Mouse (Mus musculus) cerebellum, postnatal 4 days (tissue): Measurements from ENCODE around the gene Spint2.
A peak's percentile ranks its signal among the peaks of the same experiment; 100 is the strongest.

Source experiments
- DNase-seq, 2 experiments: peaks; one replicate each; pipeline ENCODE4 v3.0.0; 2022; ENCODE audit warnings: low spot score in 2 of 2, mixed read lengths in 1 of 2

Gene Spint2

DNA sequence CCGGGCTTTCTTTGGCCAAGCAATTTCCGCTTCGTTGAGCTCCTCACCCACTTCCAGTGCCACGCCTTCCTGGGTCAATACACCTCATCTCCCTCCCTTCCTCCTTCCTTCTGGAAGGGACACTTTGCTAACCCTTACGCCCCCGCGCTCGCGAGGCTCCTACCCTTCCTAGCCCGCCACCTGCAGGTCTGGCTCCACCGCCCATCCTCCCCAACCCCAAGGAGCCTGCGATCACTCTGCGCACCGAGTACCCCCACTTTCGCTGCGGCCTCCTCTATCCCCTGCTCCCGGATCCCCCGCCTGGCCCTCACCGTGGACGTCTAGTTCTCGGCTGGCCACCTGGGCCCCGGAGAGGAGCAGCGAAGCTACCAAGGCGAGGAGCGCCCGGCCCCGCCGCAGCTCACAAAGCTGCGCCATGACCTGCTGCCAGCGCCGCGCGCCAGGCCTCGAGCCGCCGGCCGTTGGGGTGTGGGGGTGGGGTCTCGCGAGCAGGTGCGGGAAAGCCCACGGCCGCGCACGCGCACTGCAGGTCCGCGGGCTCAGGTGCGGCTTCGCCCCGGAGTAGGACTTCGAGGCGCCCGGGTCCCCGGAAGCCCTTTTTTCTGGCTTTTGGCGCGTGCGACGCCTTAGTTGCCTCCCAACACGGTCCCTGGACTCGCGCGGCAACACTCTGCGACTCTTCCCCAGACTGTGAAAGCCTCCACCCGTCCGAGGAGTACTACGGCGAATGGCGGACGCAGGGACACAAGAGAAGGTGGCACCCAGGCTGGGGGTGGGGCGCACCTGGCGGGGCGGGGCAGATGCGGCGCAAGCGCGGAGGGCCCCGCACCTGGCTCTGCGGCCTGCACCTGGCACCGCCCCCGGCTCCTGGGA lies at the start of gene Spint2:
Spint2 (minus strand) TSS at position 712 of the 873 bp plus-strand sequence.
- peak in 1 of 2 experiments; percentile 62 for DNase-seq

DNA sequence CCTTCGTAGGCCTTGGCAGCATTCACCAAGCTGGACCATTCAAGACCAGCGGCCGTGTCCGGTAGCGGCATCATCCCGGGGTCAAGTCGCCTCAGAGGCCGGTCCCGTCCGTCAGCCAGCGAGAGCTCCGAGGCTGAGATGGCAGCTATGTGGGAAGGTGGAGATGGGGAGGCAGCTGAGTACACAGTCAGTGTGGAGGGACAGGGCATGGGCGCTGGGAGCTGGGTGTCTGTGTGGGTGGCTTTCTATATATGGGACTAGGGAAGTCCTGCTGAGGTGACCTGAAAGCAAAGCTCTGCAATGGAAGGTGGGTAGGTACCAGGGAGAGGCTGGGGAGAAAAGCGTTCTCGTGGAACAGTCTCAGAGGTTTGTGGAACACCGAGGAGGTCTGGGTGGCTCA lies 47.3 kb upstream of the Spint2 start:
- DNase-seq, result no peak

GRCm38 (mm10) chr7:29327087-29327486 lies 45.4 kb upstream of the Spint2 start:
- no peak for DNase-seq

DNA sequence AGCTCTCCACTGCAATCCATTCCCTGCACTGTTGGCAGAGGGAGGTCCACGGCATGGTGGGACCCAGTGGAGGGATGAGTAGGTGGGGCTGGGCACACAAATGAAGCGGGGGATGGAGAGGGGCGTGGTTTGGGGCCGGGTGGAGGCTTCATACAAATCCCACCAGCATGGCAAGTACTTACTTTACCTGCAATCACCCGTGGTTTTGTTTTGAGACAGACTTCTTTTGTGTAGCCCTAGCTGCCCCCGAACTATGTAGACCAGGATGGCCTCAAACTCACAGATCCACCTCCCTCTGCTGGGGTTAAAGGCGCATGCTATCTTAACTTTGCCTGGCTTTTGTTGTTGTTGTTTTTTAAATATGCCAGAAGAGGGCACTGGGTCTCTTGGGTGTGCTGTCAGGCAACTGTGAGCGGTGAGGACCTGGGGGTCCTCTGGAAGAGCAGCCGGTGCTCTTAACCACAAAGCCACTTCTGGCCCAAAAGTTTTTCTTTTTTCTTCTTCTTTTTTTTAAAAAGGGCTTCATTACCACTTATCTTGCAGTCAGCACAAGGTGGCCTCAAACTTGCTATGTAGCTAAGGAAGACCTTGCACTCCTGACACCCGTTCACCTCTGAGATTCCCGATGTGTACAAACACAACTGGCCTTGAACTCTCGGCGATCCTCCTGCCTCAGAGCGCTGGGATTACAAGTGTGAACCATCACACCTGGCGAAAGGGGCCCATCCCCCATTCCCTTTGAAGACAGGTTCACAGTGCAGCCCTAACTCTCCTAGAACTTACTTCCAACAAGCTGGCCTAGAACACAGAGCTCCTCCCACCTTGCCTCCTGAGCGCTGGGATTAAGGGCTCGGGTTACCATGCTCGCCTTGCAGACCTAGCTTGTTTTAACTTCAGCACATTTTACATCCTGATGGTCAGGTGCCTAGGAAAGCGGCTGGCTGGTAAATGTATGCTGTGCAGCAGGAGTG lies 37.9 kb upstream of the Spint2 start:
- no peak for DNase-seq

DNA sequence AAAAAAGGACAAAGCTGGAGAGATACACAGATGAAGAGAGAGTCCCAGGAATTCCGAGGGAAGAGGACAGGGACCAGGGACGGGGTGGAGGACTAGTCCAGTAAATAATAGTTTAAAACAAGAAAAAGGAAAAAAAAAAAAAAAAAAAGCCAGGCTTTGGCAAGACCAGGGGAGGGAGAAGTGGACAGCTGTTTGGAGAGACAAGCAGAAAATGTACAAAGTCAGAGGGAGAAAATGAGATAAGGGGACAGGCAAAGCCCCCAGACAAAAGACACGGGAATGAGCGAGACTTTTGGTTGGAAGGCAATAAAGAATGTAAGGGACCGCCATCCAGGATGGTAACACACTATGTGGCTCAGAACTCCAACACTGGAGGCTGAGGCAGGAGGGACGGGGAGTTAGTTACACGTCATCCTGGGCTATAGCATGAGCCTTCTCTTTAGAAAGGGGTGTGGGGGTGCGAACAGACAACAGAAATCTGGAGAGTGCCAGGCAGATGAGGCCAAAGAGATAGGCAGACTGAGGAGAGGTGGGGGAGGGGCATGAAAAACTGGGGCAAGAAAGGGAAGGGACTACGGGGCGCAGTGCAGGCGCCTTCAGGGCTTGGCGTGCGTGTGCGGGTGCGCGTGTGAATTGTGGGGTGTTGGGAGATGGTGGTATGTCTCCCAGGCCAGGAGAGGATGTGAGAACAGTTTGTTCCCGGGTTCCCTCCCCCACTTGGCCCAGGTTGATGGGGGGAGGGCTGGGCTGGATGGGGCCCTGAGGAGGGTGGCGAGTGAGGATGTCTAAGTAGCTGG lies 36.6 kb upstream of the Spint2 start:
- no peak for DNase-seq

GRCm38 (mm10) chr7:29317558-29317957 lies 35.8 kb upstream of the Spint2 start:
- peak in 1 of 2 experiments; percentile 63 for DNase-seq

DNA sequence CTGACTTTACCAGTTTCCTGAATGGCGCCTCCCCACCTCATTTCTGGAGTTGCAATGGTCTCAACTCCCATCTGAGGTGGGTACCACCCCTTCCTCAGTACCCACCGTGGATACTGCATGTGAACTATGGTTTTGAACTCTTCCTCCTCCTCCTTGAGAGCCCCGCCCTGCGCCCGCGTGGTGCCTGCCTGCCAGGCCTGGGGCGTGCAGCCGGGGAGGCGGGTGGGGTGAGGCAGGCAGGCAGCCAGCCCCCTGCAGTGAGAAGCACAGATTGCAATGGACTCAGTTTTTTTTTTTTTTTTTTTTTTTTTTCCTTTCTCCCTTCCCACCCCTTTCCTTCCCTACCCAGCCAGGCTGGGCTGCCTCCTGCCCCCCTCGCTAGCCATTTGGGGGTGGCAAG lies 35.3 kb upstream of the Spint2 start:
- DNase-seq, result peak in 1 of 2 experiments; percentile 67

GRCm38 (mm10) chr7:29316137-29316734 lies 34.5 kb upstream of the Spint2 start:
- DNase-seq, result no peak

DNA sequence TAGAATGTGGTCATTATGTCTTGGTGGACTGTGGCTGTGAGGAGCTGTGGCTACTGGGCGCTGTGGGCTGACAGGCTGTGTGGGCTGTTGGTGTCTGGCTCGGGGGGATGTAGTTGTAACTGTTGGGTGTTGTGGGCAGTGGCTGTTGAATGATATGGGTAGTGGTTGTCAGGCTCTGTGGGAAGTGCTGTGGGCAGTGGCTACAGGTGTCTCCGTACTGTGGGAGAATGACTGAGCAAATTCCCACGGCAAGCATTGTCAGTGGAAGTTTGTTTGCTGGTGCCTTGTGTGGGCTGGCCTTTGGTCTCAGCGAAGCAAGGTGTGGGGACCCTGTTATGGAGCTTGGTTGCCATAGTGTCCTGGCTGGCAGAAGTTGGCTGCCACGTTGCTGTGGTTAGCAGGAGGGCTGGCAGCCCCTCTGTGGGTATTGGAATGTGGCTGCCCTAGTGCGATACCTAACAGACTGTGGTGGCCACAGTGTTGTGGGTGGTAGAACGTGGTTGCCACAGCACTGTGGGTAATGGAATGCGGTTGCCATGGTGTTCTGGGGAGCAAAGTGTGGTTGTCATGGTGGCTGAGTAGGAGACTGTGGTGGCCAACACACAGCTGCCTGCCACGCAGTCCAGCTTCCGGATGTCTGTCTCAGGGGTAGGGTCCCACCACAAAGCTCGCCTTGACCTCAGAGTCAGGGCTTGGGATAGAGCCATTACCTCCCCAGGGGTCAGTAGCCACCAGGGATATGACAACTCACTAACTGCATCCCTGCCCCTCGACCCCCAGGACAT lies 33.3 kb upstream of the Spint2 start:
- DNase-seq, result no peak

- no peak for DNase-seq
These were observed 32.0 kb upstream of the Spint2 start for GRCm38 (mm10) chr7:29313572-29314261.

GRCm38 (mm10) chr7:29313051-29313450 lies 31.3 kb upstream of the Spint2 start:
- no peak for DNase-seq

DNA sequence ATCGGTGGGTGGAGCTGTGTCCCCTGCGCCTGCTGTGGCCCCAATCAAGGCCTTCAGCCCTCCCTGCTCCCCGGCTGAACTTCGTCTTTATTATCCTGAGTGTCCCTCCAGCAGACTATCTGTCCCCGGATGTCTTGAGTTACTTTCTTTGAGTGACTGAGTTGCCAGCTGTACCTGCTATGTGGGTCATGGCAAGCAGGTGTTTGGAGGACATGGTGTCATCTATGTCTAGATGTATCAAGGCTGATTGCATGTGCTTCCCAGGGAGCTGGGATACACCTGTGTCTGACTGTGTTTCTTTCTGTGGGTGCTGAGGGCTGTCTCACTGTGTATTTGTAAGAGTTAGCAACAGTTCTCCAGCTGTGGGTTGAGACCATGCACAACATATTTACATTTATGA lies 28.0 kb upstream of the Spint2 start:
- no peak for DNase-seq

GRCm38 (mm10) chr7:29309221-29309721 lies 27.6 kb upstream of the Spint2 start:
- no peak for DNase-seq

- peak; percentile 86 to 92 for DNase-seq
These were observed 25.8 kb upstream of the Spint2 start for GRCm38 (mm10) chr7:29307350-29308104.

- peak in 1 of 2 experiments; percentile 53 for DNase-seq
These were observed 24.9 kb upstream of the Spint2 start for GRCm38 (mm10) chr7:29306619-29307018.

DNA sequence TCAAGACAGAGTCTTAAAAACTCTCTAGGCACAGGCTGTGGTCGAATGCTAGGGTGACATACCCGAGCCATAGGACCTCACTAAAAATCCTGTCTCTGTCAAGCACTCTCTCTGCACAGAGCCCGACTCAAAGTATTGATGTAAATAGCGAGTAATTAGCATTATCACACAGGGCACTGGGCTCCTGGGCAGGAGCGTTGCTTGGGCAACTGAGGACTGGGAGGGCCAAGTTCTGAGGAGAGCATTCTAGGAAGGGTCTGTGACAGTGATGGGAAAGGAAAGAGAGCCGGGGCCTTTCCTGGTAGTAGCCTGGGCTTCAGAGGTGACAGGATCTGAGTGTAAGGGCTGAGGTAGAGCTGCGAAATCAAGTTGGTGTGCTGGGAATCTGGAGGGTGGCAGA lies 24.4 kb upstream of the Spint2 start:
- no peak for DNase-seq

DNA sequence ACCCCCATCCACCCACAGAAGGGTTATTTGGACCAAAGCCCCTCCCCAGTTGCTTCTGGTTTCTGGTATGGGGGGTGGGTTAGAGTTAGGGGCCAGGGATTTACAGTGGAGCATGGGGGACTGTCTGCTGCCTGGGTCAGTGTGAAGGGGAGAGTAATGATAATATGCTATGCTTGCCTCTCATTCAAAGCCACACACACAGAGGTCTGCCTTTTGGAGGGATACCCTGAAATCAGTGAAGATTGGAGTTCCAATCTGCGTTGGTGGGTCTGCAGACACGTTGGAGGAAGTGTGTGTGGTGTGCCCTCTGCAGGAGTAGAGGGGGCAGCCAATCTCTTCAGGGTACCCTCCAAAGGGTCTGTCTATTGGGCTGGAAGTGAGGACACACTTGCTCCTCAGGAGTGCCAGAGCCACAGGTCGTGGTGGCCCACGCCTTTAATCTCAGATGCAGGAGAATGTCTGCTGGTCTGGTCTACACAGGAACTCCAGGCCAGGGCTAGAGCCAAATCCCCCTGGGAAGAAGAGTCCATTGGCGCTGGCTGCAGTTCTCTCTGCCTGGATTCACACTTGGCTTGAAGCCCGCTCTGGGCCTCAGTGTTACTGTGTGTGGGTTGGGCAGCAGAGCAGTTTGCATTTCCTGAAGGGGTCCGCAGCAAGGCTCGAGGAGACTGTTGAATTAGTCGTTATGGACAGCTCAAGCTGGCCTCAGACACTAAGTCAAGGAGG lies 23.7 kb upstream of the Spint2 start:
- DNase-seq, result no peak
